Mouse (Mus musculus) lung, postnatal 0 days (tissue): ENCODE measurements around the gene Cyp2a4. TPM values are rescaled to one million over a fixed set of nuclear protein-coding genes. Genes with fewer than 3 reads are reported as not detected.

Experiments
- polyA plus RNA-seq: library from polyadenylated mRNA; unstranded; fragments of >200 nt; fragmentation: Nextera tagmentation; extraction: Ambion mirVana; gene quantifications from 2 replicates; pipeline ENCODE4 v1.2.1, GENCODE M21; 2015

The Cyp2a4 gene
- polyA plus RNA-seq, 1 experiment from 2014 or later = not detected

Other genes starting within 250 kb of the Cyp2a4 start
- gene Cyp2b13, start 245.7 kb upstream of the Cyp2a4 start, polyA plus RNA-seq = not detected in 2 replicates
- gene Cyp2b9, start 133.8 kb upstream of the Cyp2a4 start, polyA plus RNA-seq = not detected in 2 replicates
- gene Vmn1r184, start 46.8 kb upstream of the Cyp2a4 start, polyA plus RNA-seq = not detected in 2 replicates
- not detected in 2 replicates for gene Nlrp9c, start 96.5 kb downstream of the Cyp2a4 start, polyA plus RNA-seq
- not detected in 2 replicates for gene Nlrp4a, start 127.9 kb downstream of the Cyp2a4 start, polyA plus RNA-seq
- gene Nlrp9a, start 227.9 kb downstream of the Cyp2a4 start, polyA plus RNA-seq = not detected in 2 replicates